Mouse (Mus musculus) embryonic facial prominence, embryonic 14.5 days (tissue): ENCODE measurements around the gene Tnrc6b. TPM values are rescaled to one million over a fixed set of nuclear protein-coding genes. Genes with fewer than 3 reads are reported as not detected.
A peak's percentile ranks its signal among the peaks of the same experiment; 100 is the strongest.

Source experiments
- ATAC-seq: fragments of 200-750 bp; cut with Nextera tagmentation; 2 replicates; pipeline ENCODE4 v1.8.0; 2017; ENCODE audit warnings: low read depth, moderate number of reproducible peaks, moderate TSS enrichment
- DNase-seq: peaks from one replicate; pipeline ENCODE4 v3.0.0-alpha.2; 2015; ENCODE audit warnings: low spot score
- H3K27ac ChIP-seq: fragments of 300-500 bp; sonication (generic); replicated peaks from 2 replicates; pipeline ENCODE4 v1.5.1; 2014; ENCODE audit warnings: low read depth, mild to moderate bottlenecking, low read length, moderate library complexity
- H3K27me3 ChIP-seq: fragments of 300-500 bp; sonication (generic); replicated peaks from 2 replicates; pipeline ENCODE4 v1.6.1; 2014; ENCODE audit warnings: low read length; ENCODE audit not compliant: control insufficient read depth, insufficient read depth
- H3K36me3 ChIP-seq: fragments of 300-500 bp; sonication (generic); 2 replicates; pipeline ENCODE4 v1.6.1; 2014; ENCODE audit warnings: low read length, mixed read lengths; ENCODE audit not compliant: control insufficient read depth, insufficient read depth
- H3K4me1 ChIP-seq: fragments of 300-500 bp; sonication (generic); 2 replicates; pipeline ENCODE4 v1.6.1; 2014; ENCODE audit warnings: antibody characterized with exemption, low read length; ENCODE audit not compliant: control insufficient read depth, insufficient read depth
- H3K4me2 ChIP-seq: fragments of 300-500 bp; sonication (generic); 2 replicates; pipeline ENCODE4 v1.6.1; 2014; ENCODE audit warnings: low read depth, mild to moderate bottlenecking, low read length, moderate library complexity, mixed read lengths
- H3K4me3 ChIP-seq: fragments of 300-500 bp; sonication (generic); 2 replicates; pipeline ENCODE4 v1.5.1; 2014; ENCODE audit warnings: low read depth, mild to moderate bottlenecking, low read length
- H3K9ac ChIP-seq: fragments of 300-500 bp; sonication (generic); 2 replicates; pipeline ENCODE4 v1.6.1; 2014; ENCODE audit warnings: low read depth, mild to moderate bottlenecking, low read length, moderate library complexity, mixed read lengths
- H3K9me3 ChIP-seq: fragments of 300-500 bp; sonication (generic); 2 replicates; pipeline ENCODE4 v1.6.1; 2016; ENCODE audit warnings: low read length; ENCODE audit not compliant: control insufficient read depth
- WGBS: fragments of 180-500 bp; shearing (Covaris S2); extraction: QIAGEN DNeasy Blood & Tissue Kit; methylation state at CpG from one replicate; pipeline ENCODE4 v1.1.7; 2014; 5-methylcytosine and 5-hydroxymethylcytosine counted together
- polyA plus RNA-seq: library from polyadenylated mRNA; unstranded; fragments of >200 nt; fragmentation: Nextera tagmentation; extraction: Ambion mirVana; gene quantifications from 2 replicates; pipeline ENCODE4 v1.2.1, GENCODE M21; 2014

Gene Tnrc6b
- polyA plus RNA-seq, 1 experiment from 2014 or later, result 12.5 TPM

GRCm38 (mm10) chr15:80938615-80939014, 227.5 kb downstream of the Tnrc6b start:
- H3K4me3 ChIP-seq, result no peak overlapping the region
- no peak overlapping the region for H3K27ac ChIP-seq
- H3K9me3 ChIP-seq, result no peaks in the 10 kb centered on the region
- no peaks in the 10 kb centered on the region for H3K27me3 ChIP-seq
- H3K36me3 ChIP-seq, result peaks cover 11% of the 10 kb centered on the region
- H3K4me1 ChIP-seq, result no peaks in the 10 kb centered on the region
- no peak overlapping the region for H3K9ac ChIP-seq
- DNase-seq, result no peak
- ATAC-seq, result no peak
- no peak overlapping the region for H3K4me2 ChIP-seq
- 81% methylated on average over 4 of the region's 4 CpGs for WGBS

- H3K9me3 ChIP-seq, result no peaks in the 10 kb centered on the region
- no peak overlapping the region for H3K27ac ChIP-seq
- H3K36me3 ChIP-seq, result peaks cover 11% of the 10 kb centered on the region
- H3K4me1 ChIP-seq, result no peaks in the 10 kb centered on the region
- WGBS, result 80% methylated on average over 5 of the region's 5 CpGs
- DNase-seq (no peak), ATAC-seq (no peak)
- H3K4me2 ChIP-seq, result no peak overlapping the region
- H3K9ac ChIP-seq, result no peak overlapping the region
- H3K27me3 ChIP-seq, result no peaks in the 10 kb centered on the region
- no peak overlapping the region for H3K4me3 ChIP-seq
These were observed 228.3 kb downstream of the Tnrc6b start for GRCm38 (mm10) chr15:80939401-80939800.

- 91% methylated on average over 6 of the region's 6 CpGs for WGBS
- no peaks in the 10 kb centered on the region for H3K27me3 ChIP-seq
- H3K4me3 ChIP-seq, result no peak overlapping the region
- no peaks in the 10 kb centered on the region for H3K9me3 ChIP-seq
- no peaks in the 10 kb centered on the region for H3K4me1 ChIP-seq
- H3K27ac ChIP-seq, result no peak overlapping the region
- no peak for ATAC-seq
- no peak for DNase-seq
- H3K4me2 ChIP-seq, result no peak overlapping the region
- H3K36me3 ChIP-seq, result peaks cover 9% of the 10 kb centered on the region; the same call in 1 of the 2 replicates
- no peak overlapping the region for H3K9ac ChIP-seq
These were observed 230.4 kb downstream of the Tnrc6b start for GRCm38 (mm10) chr15:80941468-80942040.

- Histone ChIP-seq H3K4me2 (no peak overlapping the region), H3K4me3 (no peak overlapping the region), H3K27ac (no peak overlapping the region), H3K9ac (no peak overlapping the region), H3K4me1 (peaks cover 7% of the 10 kb centered on the region; the same call in 1 of the 2 replicates), H3K36me3 (peaks cover 7% of the 10 kb centered on the region; the same call in 1 of the 2 replicates), H3K9me3 (no peaks in the 10 kb centered on the region), H3K27me3 (no peaks in the 10 kb centered on the region)
- DNase-seq (peak; percentile 58), ATAC-seq (no peak)
- 58% methylated on average over 3 of the region's 3 CpGs for WGBS
These were observed 234.7 kb downstream of the Tnrc6b start for GRCm38 (mm10) chr15:80945851-80946250.

GRCm38 (mm10) chr15:80948145-80949135, 237.3 kb downstream of the Tnrc6b start, which contains the start of gene Adsl:
Gene Adsl (plus strand): TSS chr15:80948490.
- DNase-seq, result peak; percentile 96
- Histone ChIP-seq H3K9me3 (no peaks in the 10 kb centered on the region), H3K27me3 (no peaks in the 10 kb centered on the region), H3K27ac (peak within 1 kb of the TSS; percentile 69), H3K9ac (peak within 1 kb of the TSS; percentile 66), H3K4me1 (peaks cover 7% of the 10 kb centered on the region; the same call in 1 of the 2 replicates), H3K36me3 (peaks cover 20% of the 10 kb centered on the region), H3K4me2 (peak within 1 kb of the TSS; percentile 76), H3K4me3 (peak within 1 kb of the TSS; percentile 60)
- under 1% methylated on average over 49 of the region's 63 CpGs for WGBS
- ATAC-seq, result peak; percentile 95

- no peaks in the 10 kb centered on the region for H3K27me3 ChIP-seq
- H3K9me3 ChIP-seq, result no peaks in the 10 kb centered on the region
- no peak overlapping the region for H3K27ac ChIP-seq
- peak overlapping the region; percentile 66 for H3K9ac ChIP-seq
- no peak for ATAC-seq
- H3K4me1 ChIP-seq, result peaks cover 7% of the 10 kb centered on the region; the same call in 1 of the 2 replicates
- H3K4me2 ChIP-seq, result peak overlapping the region; percentile 76
- H3K4me3 ChIP-seq, result peak overlapping the region; percentile 60
- WGBS, result 51% methylated on average over 4 of the region's 4 CpGs
- peaks cover 30% of the 10 kb centered on the region for H3K36me3 ChIP-seq
- DNase-seq, result no peak
These were observed 238.3 kb downstream of the Tnrc6b start for GRCm38 (mm10) chr15:80949431-80949830.

GRCm38 (mm10) chr15:80950055-80950454, 238.9 kb downstream of the Tnrc6b start:
- 88% methylated on average over 7 of the region's 7 CpGs for WGBS
- no peak for DNase-seq
- peaks cover 7% of the 10 kb centered on the region; the same call in 1 of the 2 replicates for H3K4me1 ChIP-seq
- peaks cover 36% of the 10 kb centered on the region for H3K36me3 ChIP-seq
- H3K9ac ChIP-seq, result no peak overlapping the region
- H3K4me3 ChIP-seq, result no peak overlapping the region
- no peaks in the 10 kb centered on the region for H3K27me3 ChIP-seq
- no peak for ATAC-seq
- no peak overlapping the region for H3K27ac ChIP-seq
- H3K9me3 ChIP-seq, result no peaks in the 10 kb centered on the region
- H3K4me2 ChIP-seq, result peak overlapping the region; percentile 76

- peaks cover 7% of the 10 kb centered on the region; the same call in 1 of the 2 replicates for H3K4me1 ChIP-seq
- 85% methylated on average over 9 of the region's 9 CpGs for WGBS
- no peak overlapping the region for H3K27ac ChIP-seq
- no peaks in the 10 kb centered on the region for H3K9me3 ChIP-seq
- H3K4me3 ChIP-seq, result no peak overlapping the region
- H3K4me2 ChIP-seq, result no peak overlapping the region
- H3K36me3 ChIP-seq, result peaks cover 72% of the 10 kb centered on the region
- H3K9ac ChIP-seq, result no peak overlapping the region
- ATAC-seq, result no peak
- H3K27me3 ChIP-seq, result no peaks in the 10 kb centered on the region
- DNase-seq, result no peak
These were observed 242.9 kb downstream of the Tnrc6b start for GRCm38 (mm10) chr15:80953971-80954370.
